In genomic region chr17:46433627-46434026, GRCm38 (mm10) we compare ENCODE assay signal across 8 mouse cellular contexts. TPM values are rescaled to one million over a fixed set of nuclear protein-coding genes. Genes with fewer than 3 reads are reported as not detected.
A peak's percentile ranks its signal among the peaks of the same experiment; 100 is the strongest.
DNase-seq lines count a peak whose midpoint lies in the region; ATAC-seq lines count a peak whose summit lies in the region.

No protein-coding gene starts in this region.

- H3K27ac ChIP-seq in forebrain, embryonic 10.5 days, result peak overlapping the region; percentile 73
- H3K27ac ChIP-seq in midbrain, embryonic 12.5 days (replicated peaks), result no peak overlapping the region

- H3K4me3 ChIP-seq in forebrain, embryonic 10.5 days, result peak overlapping the region; percentile 44
- H3K4me3 ChIP-seq in midbrain, embryonic 12.5 days, result peak overlapping the region; percentile 19; the same call in 1 of the 2 replicates

- no peak overlapping the region; the same call in 1 of the 2 replicates for H3K9ac ChIP-seq in midbrain, embryonic 12.5 days (replicated peaks)

- peak; percentile 31; the same call in 1 of the 2 replicates for ATAC-seq in midbrain, embryonic 12.5 days (ENCODE audit: low FRiP score, low read depth)

- H3K9me3 ChIP-seq in forebrain, embryonic 10.5 days, result no peaks in the 10 kb centered on the region
- no peaks in the 10 kb centered on the region for H3K9me3 ChIP-seq in midbrain, embryonic 12.5 days

- H3K27me3 ChIP-seq in forebrain, embryonic 10.5 days (ENCODE audit: poor library complexity, severe bottlenecking), result peaks cover 75% of the 10 kb centered on the region
- peaks cover 47% of the 10 kb centered on the region for H3K27me3 ChIP-seq in midbrain, embryonic 12.5 days

- no peaks in the 10 kb centered on the region for H3K36me3 ChIP-seq in forebrain, embryonic 10.5 days (replicated peaks)
- no peaks in the 10 kb centered on the region for H3K36me3 ChIP-seq in midbrain, embryonic 12.5 days

- WGBS in forebrain, embryonic 10.5 days, result 3% methylated on average over 17 of the region's 17 CpGs
- WGBS in midbrain, embryonic 12.5 days, result 4% methylated on average over 17 of the region's 17 CpGs

- H3K4me2 ChIP-seq in midbrain, embryonic 12.5 days (replicated peaks), result peak overlapping the region; percentile 41

- peaks cover 33% of the 10 kb centered on the region for H3K4me1 ChIP-seq in forebrain, embryonic 10.5 days
- peaks cover 11% of the 10 kb centered on the region; the same call in 1 of the 2 replicates for H3K4me1 ChIP-seq in midbrain, embryonic 12.5 days

- DNase-seq in left cerebral cortex, postnatal 4 days, result peak; percentile 38
- no peak for DNase-seq in left cerebral cortex, postnatal 36 days (ENCODE audit: low spot score in 2 of 2)
- DNase-seq in forebrain, embryonic 10.5 days (ENCODE audit: extremely low spot score, low spot score), result no peak
- DNase-seq in kidney, adult 9 months, result peak; percentile 65
- DNase-seq in right cerebral cortex, postnatal 4 days, result no peak
- no peak for DNase-seq in urinary bladder, postnatal 36 days (ENCODE audit: low spot score in 2 of 2)
- no peak for DNase-seq in gastrocnemius, postnatal 14 days

- intact Hi-C loops in left cerebral cortex, postnatal 4 days (cut with DNase I), result no loop called here
- intact Hi-C loops in left cerebral cortex, postnatal 36 days (cut with DNase I), result no loop called here
- intact Hi-C loops in gastrocnemius, postnatal 14 days (cut with DNase I; ENCODE audit: low total_unique reads), result no loop called here

RNA-seq across cellular contexts. Expression of gene Slc22a7, which starts 4.6 kb away (rescaled TPM):
- total RNA-seq in left cerebral cortex, postnatal 4 days (2021), result under 1 TPM; 0.28 to 0.62 TPM
- total RNA-seq in left cerebral cortex, postnatal 36 days (2021), result under 1 TPM in 1 of 2 experiments, not detected in 1; 0.20 TPM
- not detected in 2 replicates for polyA plus RNA-seq in forebrain, embryonic 10.5 days (2016; fragmentation: Nextera tagmentation; extraction: Ambion mirVana)
- not detected in 2 replicates for polyA plus RNA-seq in midbrain, embryonic 12.5 days (2016; fragmentation: Nextera tagmentation; extraction: Ambion mirVana)
- total RNA-seq in gastrocnemius, postnatal 14 days (2021), result not detected

RNA-seq across cellular contexts. Expression of gene Crip3, which starts 4.9 kb away (rescaled TPM):
- 1 to 10 TPM; 2.6 to 4.7 TPM for total RNA-seq in left cerebral cortex, postnatal 4 days (2021)
- total RNA-seq in left cerebral cortex, postnatal 36 days (2021), result 1 to 10 TPM; 1.7 to 6.5 TPM
- polyA plus RNA-seq in forebrain, embryonic 10.5 days (2016; fragmentation: Nextera tagmentation; extraction: Ambion mirVana), result 0.76 TPM in 1 of 2 replicates, not detected in the other
- polyA plus RNA-seq in midbrain, embryonic 12.5 days (2016; fragmentation: Nextera tagmentation; extraction: Ambion mirVana), result 1.4 and 1.6 TPM in 2 replicates
- total RNA-seq in gastrocnemius, postnatal 14 days (2021), result 1 to 10 TPM in 1 of 2 experiments, under 1 TPM in 1; 0.78 to 1.7 TPM

RNA-seq across cellular contexts. Expression of gene Zfp318, which starts 50.1 kb away (rescaled TPM):
- 10 to 100 TPM; 93.1 to 96.1 TPM for total RNA-seq in left cerebral cortex, postnatal 4 days (2021)
- total RNA-seq in left cerebral cortex, postnatal 36 days (2021), result 10 to 100 TPM; 54.1 to 64.3 TPM
- 6.8 and 7.1 TPM in 2 replicates for polyA plus RNA-seq in forebrain, embryonic 10.5 days (2016; fragmentation: Nextera tagmentation; extraction: Ambion mirVana)
- polyA plus RNA-seq in midbrain, embryonic 12.5 days (2016; fragmentation: Nextera tagmentation; extraction: Ambion mirVana), result 17.8 and 22.9 TPM in 2 replicates
- 10 to 100 TPM; 12.8 to 13.6 TPM for total RNA-seq in gastrocnemius, postnatal 14 days (2021)

RNA-seq across cellular contexts. Expression of gene Ttbk1, which starts 53.8 kb away (rescaled TPM):
- total RNA-seq in left cerebral cortex, postnatal 4 days (2021), result 10 to 100 TPM; 86.7 to 88.6 TPM
- 100 to 1,000 TPM; 126 to 139 TPM for total RNA-seq in left cerebral cortex, postnatal 36 days (2021)
- 0.71 and 1.1 TPM in 2 replicates for polyA plus RNA-seq in forebrain, embryonic 10.5 days (2016; fragmentation: Nextera tagmentation; extraction: Ambion mirVana)
- polyA plus RNA-seq in midbrain, embryonic 12.5 days (2016; fragmentation: Nextera tagmentation; extraction: Ambion mirVana), result 5.0 and 5.5 TPM in 2 replicates
- total RNA-seq in gastrocnemius, postnatal 14 days (2021), result 1 to 10 TPM; 3.3 to 4.6 TPM

Comparison
In these comparisons a context has a peak if more than half of its experiments do, and no peak if none do; other contexts are left out.
1. DNase-seq: peak in left cerebral cortex, postnatal 4 days (single experiment) and kidney, adult 9 months (single experiment); none in left cerebral cortex, postnatal 36 days (0 of 2), forebrain, embryonic 10.5 days (single experiment), right cerebral cortex, postnatal 4 days (single experiment), urinary bladder, postnatal 36 days (0 of 2) and gastrocnemius, postnatal 14 days (single experiment).